ENCODE assay signal across 13 mouse cellular contexts in the genomic region with DNA sequence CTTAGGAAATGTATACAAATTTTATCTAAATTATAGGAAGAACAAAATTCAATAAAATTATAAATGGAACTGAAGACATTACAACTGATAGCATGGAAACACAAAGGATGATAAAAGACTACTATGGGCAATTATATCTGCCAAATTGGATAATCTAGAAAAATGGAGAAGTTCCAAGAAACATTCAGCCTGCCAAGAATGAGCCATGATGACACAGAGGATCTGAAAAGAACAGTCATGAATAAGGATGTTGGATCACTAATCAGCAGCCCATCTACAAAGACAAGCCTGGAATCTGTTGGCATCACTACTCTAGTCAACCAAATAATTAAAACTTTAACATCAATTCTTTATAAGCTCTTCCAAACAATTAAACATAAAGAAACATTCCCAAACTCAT.
"Had no signal": no experiment of that assay in that cellular context is flagged by ENCODE, and none has a peak within 500 bp of the region (broad histone marks: within the 10 kb centered on the region; RNA-seq: fewer than 3 reads in every experiment).

No protein-coding gene starts in this region.

- H3K4me1 ChIP-seq: limb, embryonic 15.5 days; liver, embryonic 12.5 days; lung, embryonic 15.5 days; midbrain, embryonic 13.5 days; neural tube, embryonic 15.5 days had no signal

- H3K4me3 ChIP-seq: left cerebral cortex, adult 2 months; limb, embryonic 15.5 days; liver, embryonic 12.5 days; lung, embryonic 15.5 days; midbrain, embryonic 13.5 days; myocyte; neural tube, embryonic 15.5 days had no signal

- H3K27me3 ChIP-seq: limb, embryonic 15.5 days; liver, embryonic 12.5 days; lung, embryonic 15.5 days; midbrain, embryonic 13.5 days; neural tube, embryonic 15.5 days had no signal

- DNase-seq: kidney, adult 9 months; kidney, postnatal 36 days; right cerebral cortex, adult 18-20 months; right cerebral cortex, postnatal 25 days; thymus, postnatal 4 days had no signal

- H3K9ac ChIP-seq: limb, embryonic 15.5 days; liver, embryonic 12.5 days; lung, embryonic 15.5 days; midbrain, embryonic 13.5 days; neural tube, embryonic 15.5 days had no signal

- H3K27ac ChIP-seq: kidney, postnatal 0 days; left cerebral cortex, adult 2 months; limb, embryonic 15.5 days; liver, embryonic 12.5 days; lung, embryonic 15.5 days; midbrain, embryonic 13.5 days; neural tube, embryonic 15.5 days had no signal

- H3K36me3 ChIP-seq: limb, embryonic 15.5 days; liver, embryonic 12.5 days; lung, embryonic 15.5 days; midbrain, embryonic 13.5 days; neural tube, embryonic 15.5 days had no signal

- H3K9me3 ChIP-seq: limb, embryonic 15.5 days; liver, embryonic 12.5 days; lung, embryonic 15.5 days; midbrain, embryonic 13.5 days; neural tube, embryonic 15.5 days had no signal
